Mouse (Mus musculus): ENCODE measurements at regions not wholly inside any gene's neighbourhood (a gene's known extent, or its start where the extent isn't known, plus 50 kb on each side); places are given as distances from the start of the nearest gene placed in this dataset.

DNA sequence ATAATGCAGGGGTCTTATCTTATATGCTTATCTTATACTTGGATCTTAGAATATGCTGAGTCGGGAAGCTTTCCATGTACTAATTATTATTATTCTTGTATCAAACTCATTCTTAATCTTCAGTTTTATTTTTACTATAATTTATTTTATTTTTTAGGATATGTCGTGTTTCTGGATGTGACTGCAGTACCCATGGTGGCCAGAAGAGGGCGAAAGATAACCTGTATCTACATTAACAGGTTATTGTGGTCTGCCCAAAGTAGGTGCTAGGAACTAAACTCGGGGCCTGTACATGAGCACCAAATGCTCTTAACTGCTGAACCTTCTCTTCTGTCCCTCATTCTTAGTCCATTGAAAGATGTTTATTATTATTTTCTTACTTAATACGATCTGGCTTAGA is 72.0 kb upstream of the Samt3 start:
- DNase-seq (ENCODE audit: low read depth, low spot score), result no peak

DNA sequence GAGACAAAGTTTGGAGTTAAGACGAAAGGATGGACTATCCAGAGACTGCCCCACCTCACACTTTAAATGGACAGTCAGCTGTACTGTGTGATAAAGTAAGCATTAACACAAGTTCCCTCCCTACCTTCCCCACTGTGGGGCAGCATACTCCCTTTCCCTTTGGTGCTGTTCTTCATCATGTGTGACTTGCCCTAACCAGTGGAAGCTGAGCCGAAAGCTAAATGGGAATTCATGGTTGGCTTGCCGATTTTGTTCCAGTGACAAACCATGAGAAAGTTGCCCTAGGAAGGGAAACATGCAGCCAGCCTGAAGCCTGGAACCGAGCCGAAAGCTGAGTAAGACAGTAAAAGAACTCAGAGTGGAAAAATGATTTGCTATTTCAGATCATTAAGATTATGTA is 62.9 kb upstream of the Samt3 start:
- DNase-seq (ENCODE audit: low read depth, low spot score), result peak; percentile 1

Data from brain, adult 2 months (tissue).